8 mouse cellular contexts compared by ENCODE assay signal in the genomic region with DNA sequence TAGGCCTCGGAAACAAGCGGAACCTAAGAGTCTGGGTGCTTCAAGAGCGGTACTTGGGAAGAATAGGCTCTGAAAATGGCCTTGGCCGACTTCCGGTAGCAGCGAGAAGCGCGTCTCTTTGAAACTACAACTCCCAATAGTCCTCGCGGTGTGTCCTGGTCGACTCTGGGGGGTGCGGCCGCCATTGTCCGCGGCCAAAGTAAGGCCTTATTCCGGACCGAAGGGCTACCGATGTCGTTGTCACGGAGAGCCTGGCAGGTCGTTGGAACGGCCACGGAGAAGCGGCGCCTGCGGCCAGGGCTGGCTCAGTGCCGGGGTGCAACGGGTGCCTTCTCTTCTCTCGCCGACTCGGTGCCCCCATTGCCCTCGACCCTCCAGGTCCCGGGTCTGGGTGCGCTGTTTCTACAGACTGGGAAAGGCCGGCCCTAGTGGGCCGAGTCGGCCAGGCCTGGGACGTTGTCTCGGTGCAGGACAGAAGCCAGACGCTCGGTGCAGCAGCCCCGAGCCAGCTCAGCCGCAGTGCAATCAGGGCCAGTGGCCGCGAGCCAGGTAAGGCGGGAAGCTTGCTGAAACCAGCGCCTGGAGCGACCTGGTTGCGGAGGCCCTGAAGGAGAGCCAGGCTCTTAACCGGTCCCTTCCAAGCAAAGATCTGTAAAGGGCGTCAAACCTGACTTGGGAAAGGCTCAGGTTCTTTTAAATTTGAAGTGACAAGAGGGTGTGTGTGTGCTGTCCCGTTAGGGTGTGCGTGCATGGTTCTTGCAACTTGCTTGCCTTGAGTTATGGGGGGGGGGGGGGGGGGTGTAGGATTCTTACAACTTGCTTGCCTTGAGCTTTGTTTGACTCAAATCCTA. TPM values are rescaled to one million over a fixed set of nuclear protein-coding genes. Genes with fewer than 3 reads are reported as not detected.
A peak's percentile ranks its signal among the peaks of the same experiment; 100 is the strongest.
DNase-seq lines count a peak whose midpoint lies in the region; ATAC-seq and TF ChIP-seq lines count a peak whose summit lies in the region.

A gene (plus strand): TSS at position 136 of the 851 bp plus-strand sequence.

- DNase-seq in A20 (ENCODE audit: low read depth, low spot score) (peak; percentile 91), liver (peak; percentile 79)
- DNase-seq in heart, embryonic 10.5 days (ENCODE audit: low spot score), result peak; percentile 96
- DNase-seq in spleen, postnatal 4 days (ENCODE audit: low spot score in 2 of 2), result peak; percentile 65 to 80

- H3K9me3 ChIP-seq in embryonic facial prominence, embryonic 15.5 days (replicated peaks), result 0 out of 2 replicates have a peak, but pooled peaks cover 5% of the 10 kb centered on the region
- H3K9me3 ChIP-seq in heart, embryonic 10.5 days, result 0 out of 2 replicates have a peak, but pooled peaks cover 4% of the 10 kb centered on the region
- peaks cover 11% of the 10 kb centered on the region; the same call in 1 of the 2 replicates for H3K9me3 ChIP-seq in kidney, embryonic 15.5 days (replicated peaks)

- H3K27me3 ChIP-seq in embryonic facial prominence, embryonic 15.5 days, result no peaks in the 10 kb centered on the region
- H3K27me3 ChIP-seq in heart, embryonic 10.5 days (ENCODE audit: insufficient read depth, poor library complexity, severe bottlenecking), result no peaks in the 10 kb centered on the region
- no peaks in the 10 kb centered on the region for H3K27me3 ChIP-seq in kidney, embryonic 15.5 days

- WGBS in bone marrow, adult 2 months, result under 1% methylated on average over 48 of the region's 53 CpGs
- WGBS in embryonic facial prominence, embryonic 15.5 days, result under 1% methylated on average over 53 of the region's 53 CpGs
- under 1% methylated on average over 53 of the region's 53 CpGs for WGBS in heart, embryonic 10.5 days
- under 1% methylated on average over 53 of the region's 53 CpGs for WGBS in kidney, embryonic 15.5 days

- peak within 1 kb of the TSS; percentile 77 for H3K9ac ChIP-seq in embryonic facial prominence, embryonic 15.5 days
- peak within 1 kb of the TSS; percentile 98 for H3K9ac ChIP-seq in kidney, embryonic 15.5 days

- TF ChIP-seq CTCF in bone marrow, adult 2 months (IDR thresholded peaks at IDR 0.05; ENCODE audit: control insufficient read depth, insufficient read depth, low read length), result no peak

- H3K4me2 ChIP-seq in embryonic facial prominence, embryonic 15.5 days (replicated peaks), result peak within 1 kb of the TSS; percentile 47
- H3K4me2 ChIP-seq in kidney, embryonic 15.5 days, result peak within 1 kb of the TSS; percentile 56

- H3K4me3 ChIP-seq in bone marrow, adult 2 months (replicated peaks; ENCODE audit: control insufficient read depth, low read depth, low read length), result peak within 1 kb of the TSS; percentile 93
- peak within 1 kb of the TSS; percentile 84 for H3K4me3 ChIP-seq in embryonic facial prominence, embryonic 15.5 days (replicated peaks)
- peak within 1 kb of the TSS; percentile 93 for H3K4me3 ChIP-seq in heart, embryonic 10.5 days
- peak within 1 kb of the TSS; percentile 77 for H3K4me3 ChIP-seq in kidney, embryonic 15.5 days (replicated peaks)

- peak within 1 kb of the TSS; percentile 42; the same call in 1 of the 2 replicates for H3K27ac ChIP-seq in bone marrow, adult 2 months (ENCODE audit: control insufficient read depth, insufficient read depth, low read depth, low read length, poor library complexity)
- peak within 1 kb of the TSS; percentile 87 for H3K27ac ChIP-seq in embryonic facial prominence, embryonic 15.5 days (replicated peaks)
- H3K27ac ChIP-seq in heart, embryonic 10.5 days, result peak within 1 kb of the TSS; percentile 95
- H3K27ac ChIP-seq in kidney, embryonic 15.5 days, result peak within 1 kb of the TSS; percentile 87

- peak; percentile 31; the same call in 1 of the 2 replicates for TF ChIP-seq POLR2A in bone marrow, adult 2 months (IDR thresholded peaks at IDR 0.05; ENCODE audit: borderline replicate concordance, control insufficient read depth, low read depth, low read length)

- H3K4me1 ChIP-seq in bone marrow, adult 2 months (ENCODE audit: control insufficient read depth, insufficient read depth, low read length), result no peaks in the 10 kb centered on the region; the same call in 1 of the 2 replicates
- H3K4me1 ChIP-seq in embryonic facial prominence, embryonic 15.5 days, result 0 out of 2 replicates have a peak, but pooled peaks cover 6% of the 10 kb centered on the region
- H3K4me1 ChIP-seq in heart, embryonic 10.5 days, result no peaks in the 10 kb centered on the region
- H3K4me1 ChIP-seq in kidney, embryonic 15.5 days, result peaks cover 5% of the 10 kb centered on the region; the same call in 1 of the 2 replicates

- ATAC-seq in embryonic facial prominence, embryonic 15.5 days (ENCODE audit: insufficient number of reproducible peaks, low FRiP score, low TSS enrichment, low read depth), result peak; percentile 96
- peak; percentile 99 for ATAC-seq in kidney, embryonic 15.5 days (replicated peaks; ENCODE audit: low FRiP score)
- ATAC-seq in monocyte, adult 5-6 weeks (replicated peaks; ENCODE audit: insufficient number of reproducible peaks, low FRiP score, low TSS enrichment, poor library complexity, severe bottlenecking), result peak; percentile 99

- H3K36me3 ChIP-seq in embryonic facial prominence, embryonic 15.5 days, result peaks cover 32% of the 10 kb centered on the region
- H3K36me3 ChIP-seq in heart, embryonic 10.5 days, result peaks cover 35% of the 10 kb centered on the region
- peaks cover 33% of the 10 kb centered on the region for H3K36me3 ChIP-seq in kidney, embryonic 15.5 days

RNA-seq across cellular contexts. Expression of the gene that starts here (rescaled TPM):
- 1.6 and 1.8 TPM in 2 replicates for polyA plus RNA-seq in bone marrow, adult 2 months (2011; ENCODE audit: insufficient read depth, insufficient read length, low replicate concordance, missing spikeins)
- polyA plus RNA-seq in embryonic facial prominence, embryonic 15.5 days (2015; fragmentation: Nextera tagmentation; extraction: Ambion mirVana), result 18.2 and 18.6 TPM in 2 replicates
- 17.7 and 19.3 TPM in 2 replicates for polyA plus RNA-seq in heart, embryonic 10.5 days (2016; fragmentation: Nextera tagmentation; extraction: Ambion mirVana)
- polyA plus RNA-seq in kidney, embryonic 15.5 days (2015; fragmentation: Nextera tagmentation; extraction: Ambion mirVana), result 25.8 and 26.1 TPM in 2 replicates
- 3.6 to 10.8 TPM (median 9.3 TPM) in 3 replicates for total RNA-seq in monocyte, adult 5-6 weeks (2017)

Comparison
In these comparisons a context has a peak if more than half of its experiments do, and no peak if none do; other contexts are left out.
1. Peak in every context shown above with its lines: DNase-seq, ATAC-seq, H3K4me3 ChIP-seq and H3K27ac ChIP-seq.
2. H3K27ac ChIP-seq: peak in every context shown above with its lines; median percentile 95 in heart, embryonic 10.5 days; 87 in embryonic facial prominence, embryonic 15.5 days; 87 in kidney, embryonic 15.5 days; 42 in bone marrow, adult 2 months.